Mouse (Mus musculus) bone marrow, adult 2 months (tissue): Measurements from ENCODE around the gene Abcc10.
A peak's percentile ranks its signal among the peaks of the same experiment; 100 is the strongest.

ENCODE experiments used
- CTCF ChIP-seq: fragments of 200-500 bp; IDR thresholded peaks from 2 replicates; pipeline ENCODE4 v1.5.1; 2011; ENCODE audit warnings: low read length, control low read depth; ENCODE audit not compliant: control insufficient read depth, insufficient read depth
- POLR2A ChIP-seq: fragments of 200-500 bp; IDR thresholded peaks from 2 replicates; pipeline ENCODE4 v1.6.1; 2011; ENCODE audit warnings: low read depth, mild to moderate bottlenecking, control low read depth, low read length, borderline replicate concordance; ENCODE audit not compliant: control insufficient read depth

GRCm38 (mm10) chr17:46371783-46372182 lies 43.6 kb upstream of the Abcc10 start:
- no peak for TF ChIP-seq POLR2A
- TF ChIP-seq CTCF = peak; percentile 69
